ENCODE assay signal across 14 mouse cellular contexts in the genomic region with DNA sequence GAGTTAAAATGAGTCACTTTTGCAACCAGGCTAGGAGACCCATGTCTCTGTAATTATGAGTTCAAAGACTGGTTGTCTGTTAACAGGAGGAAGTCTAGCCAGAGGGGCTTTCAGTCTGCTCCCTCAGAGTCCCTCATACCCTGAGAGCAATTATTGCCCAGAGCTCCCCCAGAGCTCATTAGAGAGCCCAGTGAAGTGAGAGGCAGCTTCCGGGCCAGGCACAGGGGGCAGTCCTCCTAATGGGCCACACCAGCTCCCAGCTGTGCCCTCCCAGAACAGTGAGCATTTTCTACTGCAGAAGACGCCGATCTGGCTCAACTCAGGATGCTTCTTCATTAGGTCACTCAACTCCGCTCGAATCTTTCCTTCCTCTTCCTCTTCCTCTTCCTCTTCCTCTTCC.
DNase-seq lines count a peak whose midpoint lies in the region; ATAC-seq and TF ChIP-seq lines count a peak whose summit lies in the region.
"Had no signal": no experiment of that assay in that cellular context is flagged by ENCODE, and none has a peak within 500 bp of the region (broad histone marks: within the 10 kb centered on the region; RNA-seq: fewer than 3 reads in every experiment).

No protein-coding gene starts in this region.

- TF ChIP-seq POLR2A in brain, embryonic 14.5 days (IDR thresholded peaks at IDR 0.05; ENCODE audit: borderline replicate concordance, extremely low read depth, insufficient read depth, insufficient read length, poor library complexity, severe bottlenecking): no peak

- 24% methylated on average over 5 of the region's 5 CpGs for WGBS in forebrain, embryonic 16.5 days
- 64% methylated on average over 5 of the region's 5 CpGs for WGBS in midbrain, embryonic 11.5 days

- 0 out of 2 replicates have a peak overlapping the region, but pooled peaks have one; percentile 35 for H3K27ac ChIP-seq in forebrain, embryonic 16.5 days (ENCODE audit: low read length)
- no peak overlapping the region for H3K27ac ChIP-seq in midbrain, embryonic 11.5 days (ENCODE audit: low read depth, low read length)
- H3K27ac ChIP-seq: left cerebral cortex, adult 2 months; lung, embryonic 15.5 days had no signal

- no peak overlapping the region for H3K4me3 ChIP-seq in forebrain, embryonic 16.5 days (replicated peaks; ENCODE audit: low read length)
- no peak overlapping the region for H3K4me3 ChIP-seq in midbrain, embryonic 11.5 days (ENCODE audit: low read depth, low read length)
- H3K4me3 ChIP-seq: left cerebral cortex, adult 2 months; lung, embryonic 15.5 days; myocyte had no signal

- H3K27me3 ChIP-seq in forebrain, embryonic 16.5 days (replicated peaks; ENCODE audit: control insufficient read depth, insufficient read depth, low read length): no peaks in the 10 kb centered on the region
- no peaks in the 10 kb centered on the region for H3K27me3 ChIP-seq in midbrain, embryonic 11.5 days (ENCODE audit: control insufficient read depth, insufficient read depth, low read length)
- H3K27me3 ChIP-seq: lung, embryonic 15.5 days had no signal

- no peak overlapping the region for H3K4me2 ChIP-seq in forebrain, embryonic 16.5 days (ENCODE audit: low read length)
- no peak overlapping the region for H3K4me2 ChIP-seq in midbrain, embryonic 11.5 days
- H3K4me2 ChIP-seq: lung, embryonic 15.5 days had no signal

- TF ChIP-seq CTCF in brain, embryonic 14.5 days (IDR thresholded peaks at IDR 0.05; ENCODE audit: borderline replicate concordance, extremely low read depth, insufficient read depth, insufficient read length): no peak

- H3K9me3 ChIP-seq in forebrain, embryonic 16.5 days (ENCODE audit: control insufficient read depth, low read length): no peaks in the 10 kb centered on the region
- H3K9me3 ChIP-seq in midbrain, embryonic 11.5 days (ENCODE audit: control insufficient read depth, low read length): no peaks in the 10 kb centered on the region
- H3K9me3 ChIP-seq: lung, embryonic 15.5 days had no signal

- peak; percentile 27 to 43 for DNase-seq in cerebellum, postnatal 10 days
- no peak for DNase-seq in cerebellum, adult 11-12 months
- DNase-seq in brain, embryonic 14.5 days (ENCODE audit: low read depth): peak; percentile 89
- DNase-seq in midbrain, embryonic 11.5 days (ENCODE audit: low spot score, missing footprints): no peak
- DNase-seq in testis, postnatal 14 days (ENCODE audit: low spot score): no peak
- no peak for DNase-seq in spleen, adult 12 weeks (ENCODE audit: low spot score)
- no peak for DNase-seq in urinary bladder, postnatal 10 days (ENCODE audit: low spot score)
- DNase-seq: cerebellum, adult 8-10 months; heart, adult 18-20 months; thymus, postnatal 36 days had no signal

- H3K36me3 ChIP-seq in forebrain, embryonic 16.5 days (ENCODE audit: control insufficient read depth, insufficient read depth): no peaks in the 10 kb centered on the region
- H3K36me3 ChIP-seq in midbrain, embryonic 11.5 days (ENCODE audit: control insufficient read depth, insufficient read depth, low read length): no peaks in the 10 kb centered on the region
- H3K36me3 ChIP-seq: lung, embryonic 15.5 days had no signal

- no peak overlapping the region for H3K9ac ChIP-seq in forebrain, embryonic 16.5 days (replicated peaks; ENCODE audit: low read depth, low read length)
- H3K9ac ChIP-seq in midbrain, embryonic 11.5 days (ENCODE audit: low read length): no peak overlapping the region
- H3K9ac ChIP-seq: lung, embryonic 15.5 days had no signal

- peak; percentile 85 for ATAC-seq in forebrain, embryonic 16.5 days
- peak; percentile 71 for ATAC-seq in midbrain, embryonic 11.5 days (ENCODE audit: low FRiP score)

- peaks cover 19% of the 10 kb centered on the region for H3K4me1 ChIP-seq in forebrain, embryonic 16.5 days (replicated peaks; ENCODE audit: control insufficient read depth, insufficient read depth, low read length)
- peaks cover 6% of the 10 kb centered on the region for H3K4me1 ChIP-seq in midbrain, embryonic 11.5 days (ENCODE audit: control insufficient read depth, insufficient read depth, low read length)
- H3K4me1 ChIP-seq: lung, embryonic 15.5 days had no signal

Comparison
In these comparisons a context has a peak if more than half of its experiments do, and no peak if none do; other contexts are left out.
1. DNase-seq: peak in cerebellum, postnatal 10 days (2 of 2) and brain, embryonic 14.5 days (single experiment); none in cerebellum, adult 11-12 months (single experiment), midbrain, embryonic 11.5 days (single experiment), testis, postnatal 14 days (single experiment), spleen, adult 12 weeks (single experiment) and urinary bladder, postnatal 10 days (single experiment).